Mouse (Mus musculus) brain, adult 2 months (tissue): ENCODE measurements around the gene Gm20852.
"Not testable (repeated sequence)": the region's sequence is repeated elsewhere in the genome, so short reads cannot be mapped to it uniquely, and the experiment has no call there.

ENCODE experiments used
- DNase-seq: peaks from one replicate; pipeline ENCODE4 v3.0.0; 2011; ENCODE audit warnings: low read depth, low spot score

The Gm20852 gene

DNA sequence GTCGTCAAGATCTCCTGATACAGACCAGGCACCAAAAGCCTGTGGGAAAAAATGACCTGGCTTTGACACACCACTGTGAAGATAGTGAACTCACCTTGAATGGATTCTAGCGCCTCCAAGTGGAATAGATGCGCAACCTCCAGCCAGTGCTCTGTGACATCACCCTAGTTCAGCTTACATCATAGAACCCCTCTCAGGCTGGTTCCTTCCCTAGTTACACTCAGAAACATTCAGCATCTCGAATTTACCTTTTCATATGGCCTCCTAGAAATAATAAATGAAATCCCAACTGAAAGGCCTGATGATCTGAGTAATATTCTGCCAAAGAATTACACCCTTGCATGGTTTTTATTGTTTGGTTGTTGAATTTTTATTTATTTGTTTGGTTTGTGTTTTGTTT lies at the start of gene Gm20852:
Gm20852 (minus strand) TSS at position 101 of the 400 bp plus-strand sequence.
- not testable (repeated sequence) for DNase-seq
